Mouse (Mus musculus) embryonic facial prominence, embryonic 15.5 days (tissue): Measurements from ENCODE around the gene Trim12a. TPM values are rescaled to one million over a fixed set of nuclear protein-coding genes. Genes with fewer than 3 reads are reported as not detected.
"Not testable (repeated sequence)": the region's sequence is repeated elsewhere in the genome, so short reads cannot be mapped to it uniquely, and the experiment has no call there.

Experiments
- ATAC-seq: fragments of 200-750 bp; cut with Nextera tagmentation; 2 replicates; pipeline ENCODE4 v1.8.0; 2017; ENCODE audit warnings: low read depth, moderate TSS enrichment; ENCODE audit not compliant: insufficient number of reproducible peaks, low FRiP score, low TSS enrichment
- H3K27ac ChIP-seq: fragments of 300-500 bp; sonication (generic); replicated peaks from 2 replicates; pipeline ENCODE4 v1.5.1; 2015; ENCODE audit warnings: mild to moderate bottlenecking, inconsistent platforms
- H3K27me3 ChIP-seq: fragments of 300-500 bp; sonication (generic); 2 replicates; pipeline ENCODE4 v1.6.1; 2015; ENCODE audit warnings: inconsistent platforms
- H3K36me3 ChIP-seq: fragments of 300-500 bp; sonication (generic); 2 replicates; pipeline ENCODE4 v1.6.1; 2015; ENCODE audit warnings: mild to moderate bottlenecking, inconsistent platforms
- H3K4me1 ChIP-seq: fragments of 300-500 bp; sonication (generic); 2 replicates; pipeline ENCODE4 v1.6.1; 2015; ENCODE audit warnings: inconsistent platforms
- H3K4me2 ChIP-seq: fragments of 300-500 bp; sonication (generic); replicated peaks from 2 replicates; pipeline ENCODE4 v1.6.1; 2015; ENCODE audit warnings: mild to moderate bottlenecking, inconsistent platforms
- H3K4me3 ChIP-seq: fragments of 300-500 bp; sonication (generic); replicated peaks from 2 replicates; pipeline ENCODE4 v1.5.1; 2015; ENCODE audit warnings: mild to moderate bottlenecking, inconsistent platforms
- H3K9ac ChIP-seq: fragments of 300-500 bp; sonication (generic); 2 replicates; pipeline ENCODE4 v1.6.1; 2015; ENCODE audit warnings: inconsistent platforms
- H3K9me3 ChIP-seq: fragments of 300-500 bp; sonication (generic); replicated peaks from 2 replicates; pipeline ENCODE4 v1.6.1; 2016; ENCODE audit warnings: inconsistent platforms
- WGBS: fragments of 180-500 bp; shearing (Covaris S2); methylation state at CpG from one replicate; pipeline ENCODE4 v1.1.7; 2015; 5-methylcytosine and 5-hydroxymethylcytosine counted together
- polyA plus RNA-seq: library from polyadenylated mRNA; unstranded; fragments of >200 nt; fragmentation: Nextera tagmentation; extraction: Ambion mirVana; gene quantifications from 2 replicates; pipeline ENCODE4 v1.2.1, GENCODE M21; 2015

The Trim12a gene
- polyA plus RNA-seq: 7.3 and 8.0 TPM in 2 replicates

DNA sequence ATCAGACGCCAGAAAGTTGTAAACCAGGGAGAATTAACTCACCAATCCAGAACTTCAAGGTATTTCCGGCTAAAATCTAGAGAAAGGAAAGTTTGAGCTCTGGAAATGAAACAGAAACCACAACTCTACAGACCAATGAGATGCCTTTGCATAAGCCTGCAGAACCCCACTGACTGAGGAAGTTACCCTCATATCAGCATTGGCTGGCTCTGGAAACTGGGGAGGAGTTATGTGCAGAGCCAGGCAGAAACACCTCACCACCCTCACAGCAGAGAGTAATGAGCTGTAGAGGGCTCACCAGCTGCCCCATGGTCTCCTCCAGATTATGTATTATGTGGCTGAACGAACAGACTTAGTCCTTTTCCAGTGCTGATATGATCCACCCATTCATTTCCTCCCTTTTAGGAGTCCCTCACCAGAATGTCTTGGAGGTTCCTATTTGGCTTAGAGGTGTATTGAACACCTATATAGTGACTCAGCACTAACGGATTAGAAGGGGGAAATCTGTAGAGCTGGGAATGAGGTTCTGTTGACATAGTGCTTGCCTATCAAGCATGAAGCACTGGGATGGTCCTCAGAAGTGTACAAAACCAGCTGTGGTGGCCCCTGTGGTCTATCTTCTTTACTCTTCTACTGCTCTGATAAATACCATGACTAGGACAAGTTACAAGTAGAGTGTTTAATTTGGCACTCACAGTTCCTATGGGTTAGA, at the start of gene Trim12a:
Gene Trim12a (minus strand): TSS at position 98 of the 712 bp plus-strand sequence.
- H3K9ac ChIP-seq, H3K9me3 ChIP-seq, H3K4me1 ChIP-seq, H3K36me3 ChIP-seq, H3K27ac ChIP-seq, H3K27me3 ChIP-seq: not testable (repeated sequence)
- Histone ChIP-seq H3K4me2 (peak within 1 kb of the TSS; percentile 45), H3K4me3 (peak within 1 kb of the TSS; percentile 46)
- ATAC-seq: peak; percentile 80
- WGBS: 32% methylated on average over 4 of the region's 4 CpGs

DNA sequence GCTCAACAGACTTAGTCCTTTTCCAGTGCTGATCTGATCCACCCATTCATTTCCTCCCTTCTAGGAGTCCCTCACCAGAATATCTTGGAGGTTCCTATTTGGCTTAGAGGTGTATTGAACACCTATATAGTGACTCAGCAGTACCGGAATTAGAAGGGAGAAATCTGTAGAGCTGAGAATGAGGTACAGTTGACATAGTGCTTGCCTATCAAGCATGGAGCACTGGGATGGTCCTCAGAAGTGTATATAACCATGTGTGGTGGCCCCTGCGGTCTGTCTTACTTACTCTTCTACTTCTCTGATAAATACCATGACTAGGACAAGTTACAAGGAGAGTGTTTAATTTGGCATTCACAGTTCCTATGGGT, 38.3 kb upstream of the Trim12a start:
- no peaks in the 10 kb centered on the region for H3K4me1 ChIP-seq
- no peaks in the 10 kb centered on the region for H3K27me3 ChIP-seq
- no peak overlapping the region for H3K9ac ChIP-seq
- H3K36me3 ChIP-seq: no peaks in the 10 kb centered on the region
- WGBS: 79% methylated on average over 2 of the region's 2 CpGs
- ATAC-seq: no peak
- no peak overlapping the region for H3K27ac ChIP-seq
- H3K4me3 ChIP-seq: peak overlapping the region; percentile 47
- no peaks in the 10 kb centered on the region for H3K9me3 ChIP-seq
- peak overlapping the region; percentile 50 for H3K4me2 ChIP-seq

- H3K27ac ChIP-seq: peak within 1 kb of the TSS; percentile 51; the same call in 1 of the 2 replicates
- no peaks in the 10 kb centered on the region for H3K36me3 ChIP-seq
- WGBS: 5% methylated on average over 14 of the region's 14 CpGs
- peak; percentile 93 for ATAC-seq
- H3K4me3 ChIP-seq: peak within 1 kb of the TSS; percentile 47
- no peaks in the 10 kb centered on the region for H3K9me3 ChIP-seq
- peak within 1 kb of the TSS; percentile 50 for H3K4me2 ChIP-seq
- H3K9ac ChIP-seq: no peak within 1 kb of the TSS
- no peaks in the 10 kb centered on the region for H3K4me1 ChIP-seq
- no peaks in the 10 kb centered on the region for H3K27me3 ChIP-seq
Observed at GRCm38 (mm10) chr7:104352717-104353599, 37.7 kb upstream of the Trim12a start, which contains the start of gene Trim12c. Trim12c (minus strand) TSS chr7:104353362.

DNA sequence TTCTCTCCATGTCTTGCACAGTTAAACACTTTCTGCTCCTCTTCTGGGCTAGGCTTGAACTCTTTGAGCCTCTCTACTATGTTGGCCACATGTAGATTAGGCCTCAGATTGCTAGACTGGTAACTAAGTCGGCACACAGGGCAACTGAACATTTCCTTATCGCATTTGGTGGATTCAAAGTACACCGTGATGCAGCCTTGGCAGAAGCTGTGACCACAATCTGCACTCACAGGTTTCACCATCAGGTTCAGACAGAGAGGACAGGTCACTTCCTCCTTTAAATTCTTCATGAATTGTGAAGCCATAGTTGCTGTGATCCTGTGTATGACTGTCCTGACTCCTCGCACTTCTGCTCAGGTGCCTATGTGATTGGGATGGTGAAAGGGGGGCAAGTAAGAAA, 32.8 kb upstream of the Trim12a start:
- WGBS: 94% methylated on average over 4 of the region's 4 CpGs
- not testable (repeated sequence) for H3K4me3 ChIP-seq, H3K27ac ChIP-seq, H3K36me3 ChIP-seq, H3K27me3 ChIP-seq, ATAC-seq, H3K4me2 ChIP-seq, H3K9ac ChIP-seq, H3K9me3 ChIP-seq, H3K4me1 ChIP-seq

GRCm38 (mm10) chr7:104340744-104341143, 25.5 kb upstream of the Trim12a start:
- not testable (repeated sequence) for H3K27ac ChIP-seq, ATAC-seq, H3K36me3 ChIP-seq, H3K4me1 ChIP-seq, H3K4me2 ChIP-seq, H3K4me3 ChIP-seq, H3K27me3 ChIP-seq, H3K9me3 ChIP-seq, H3K9ac ChIP-seq
- WGBS: 87% methylated on average over 2 of the region's 4 CpGs

DNA sequence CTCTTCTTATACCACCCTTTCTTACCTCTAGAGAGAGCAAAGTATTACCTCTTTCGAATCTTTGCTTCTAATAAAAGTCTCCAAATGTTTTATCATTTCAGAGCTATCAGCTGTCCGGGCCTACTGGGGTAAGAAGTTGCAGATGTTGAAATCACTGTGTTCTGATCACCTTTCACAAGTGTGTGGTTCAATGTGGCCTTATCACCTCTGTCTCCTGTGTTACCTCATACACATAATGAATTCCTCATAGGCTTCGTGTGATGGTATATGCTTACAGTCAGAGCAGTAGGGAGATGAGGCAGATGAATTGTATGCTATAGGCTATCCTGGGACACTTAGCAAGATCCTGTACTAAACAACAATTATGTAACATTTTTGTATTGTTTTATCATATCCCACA, 20.3 kb upstream of the Trim12a start:
- not testable (repeated sequence) for H3K4me2 ChIP-seq, H3K4me1 ChIP-seq, H3K9me3 ChIP-seq, H3K27ac ChIP-seq, H3K27me3 ChIP-seq, H3K4me3 ChIP-seq, ATAC-seq, H3K36me3 ChIP-seq, H3K9ac ChIP-seq
- 74% methylated on average over 3 of the region's 3 CpGs for WGBS

GRCm38 (mm10) chr7:104329171-104329570, 13.9 kb upstream of the Trim12a start, which contains the start of gene Trim34b:
Trim34b (plus strand) TSS chr7:104329471.
- H3K9ac ChIP-seq, H3K36me3 ChIP-seq, H3K27ac ChIP-seq, H3K9me3 ChIP-seq, ATAC-seq, H3K4me1 ChIP-seq, H3K4me3 ChIP-seq, H3K4me2 ChIP-seq, H3K27me3 ChIP-seq: not testable (repeated sequence)
- WGBS: 93% methylated on average over 2 of the region's 2 CpGs

- Histone ChIP-seq H3K4me1 (no peaks in the 10 kb centered on the region), H3K9ac (no peak overlapping the region), H3K9me3 (no peaks in the 10 kb centered on the region), H3K36me3 (no peaks in the 10 kb centered on the region), H3K4me2 (no peak overlapping the region), H3K27ac (no peak overlapping the region), H3K4me3 (no peak overlapping the region), H3K27me3 (no peaks in the 10 kb centered on the region)
- ATAC-seq: no peak
- WGBS: 69% methylated on average over 9 of the region's 9 CpGs
Observed at GRCm38 (mm10) chr7:104322028-104322427, 6.8 kb upstream of the Trim12a start.

DNA sequence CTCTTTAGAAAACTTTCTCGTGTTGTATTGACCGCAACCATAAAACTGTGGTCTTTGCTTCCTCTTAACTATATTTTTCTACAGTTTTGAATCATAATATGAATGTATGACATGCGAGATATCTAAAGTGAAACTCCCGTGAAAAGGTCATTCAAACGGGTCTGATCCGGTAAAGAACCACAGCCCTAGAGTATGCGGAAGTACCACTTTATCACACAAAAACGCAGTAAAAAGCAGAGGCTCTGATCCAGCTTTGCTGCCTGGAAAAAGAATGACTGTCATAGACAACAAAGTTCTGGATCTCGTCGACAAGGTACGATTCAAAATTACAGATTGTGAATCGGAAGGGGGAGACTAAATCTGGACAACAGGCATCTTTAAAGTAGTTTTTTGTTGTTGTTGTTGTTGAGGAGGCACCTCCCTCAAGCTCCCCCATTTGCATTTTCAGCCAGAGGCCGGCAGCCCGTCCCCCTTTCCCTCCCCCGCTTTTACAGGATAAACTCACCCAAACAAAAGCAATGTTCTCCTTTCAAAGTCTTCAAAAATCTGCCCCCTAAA, 391 bp downstream of the Trim12a start:
- no peaks in the 10 kb centered on the region for H3K9me3 ChIP-seq
- H3K27ac ChIP-seq: no peak overlapping the region
- peak overlapping the region; percentile 45 for H3K4me2 ChIP-seq
- no peaks in the 10 kb centered on the region for H3K4me1 ChIP-seq
- H3K9ac ChIP-seq: no peak overlapping the region
- H3K27me3 ChIP-seq: no peaks in the 10 kb centered on the region
- peak overlapping the region; percentile 46 for H3K4me3 ChIP-seq
- ATAC-seq: peak; percentile 63; the same call in 1 of the 2 replicates
- no peaks in the 10 kb centered on the region for H3K36me3 ChIP-seq
- 13% methylated on average over 15 of the region's 15 CpGs for WGBS

DNA sequence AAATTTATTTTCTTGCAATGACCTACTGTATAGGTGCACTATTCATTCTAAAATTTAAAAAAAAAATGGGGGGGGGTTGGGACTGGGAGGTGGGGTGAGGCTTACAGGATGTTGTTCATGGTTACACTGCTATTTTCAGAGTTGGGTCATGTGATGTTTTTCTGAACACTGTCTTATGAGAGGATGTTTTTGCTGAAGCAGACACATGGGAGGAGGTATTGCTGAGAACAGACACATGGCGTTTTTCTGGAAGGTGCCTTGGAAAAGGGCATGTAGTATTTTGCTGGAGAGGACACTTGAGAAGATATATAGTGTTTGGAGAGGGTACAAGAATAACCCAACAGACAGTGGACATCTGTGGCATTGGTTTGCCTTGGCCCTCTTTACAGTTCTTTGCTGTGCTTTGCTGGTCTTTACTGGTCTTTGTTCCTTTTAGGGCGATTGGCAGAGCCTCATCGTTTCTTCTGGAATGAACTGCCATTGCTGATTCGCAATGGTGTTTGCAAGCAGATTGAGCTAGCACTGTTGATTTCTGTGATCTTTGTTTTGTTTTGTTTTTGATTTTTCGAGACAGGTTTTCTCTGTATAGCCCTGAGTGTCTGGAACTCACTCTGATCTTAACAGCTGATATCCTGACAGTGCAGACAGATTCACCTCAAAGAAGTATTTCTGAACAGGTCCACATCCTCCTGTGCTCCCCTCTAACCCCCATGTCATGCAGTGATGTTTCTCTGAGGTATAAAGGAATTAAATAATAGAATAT, 23.4 kb downstream of the Trim12a start:
- no peak for ATAC-seq
- Histone ChIP-seq H3K9ac (no peak overlapping the region), H3K27me3 (no peaks in the 10 kb centered on the region), H3K36me3 (no peaks in the 10 kb centered on the region), H3K4me1 (no peaks in the 10 kb centered on the region), H3K4me3 (no peak overlapping the region), H3K27ac (no peak overlapping the region), H3K9me3 (no peaks in the 10 kb centered on the region), H3K4me2 (no peak overlapping the region)
- 78% methylated on average over 5 of the region's 5 CpGs for WGBS

- Histone ChIP-seq H3K4me1 (no peaks in the 10 kb centered on the region), H3K27ac (no peak overlapping the region)
- 89% methylated on average over 1 of the region's 1 CpGs for WGBS
Observed at GRCm38 (mm10) chr7:104290641-104291040, 24.6 kb downstream of the Trim12a start.

More at GRCm38 (mm10) chr7:104290641-104291040, 24.6 kb downstream of the Trim12a start:
- Histone ChIP-seq H3K4me2 (no peak overlapping the region), H3K36me3 (no peaks in the 10 kb centered on the region), H3K9ac (no peak overlapping the region), H3K9me3 (no peaks in the 10 kb centered on the region), H3K4me3 (no peak overlapping the region), H3K27me3 (no peaks in the 10 kb centered on the region)
- ATAC-seq: no peak
